Mouse (Mus musculus) lung, adult 2 months (tissue): ENCODE data around the gene Inhba.

Experiments used
- CTCF ChIP-seq: fragments of 200-500 bp; IDR thresholded peaks from 2 replicates; pipeline ENCODE4 v1.5.1; 2011; ENCODE audit warnings: mild to moderate bottlenecking, low read length, control low read depth; ENCODE audit not compliant: insufficient read depth
- POLR2A ChIP-seq: fragments of 200-500 bp; IDR thresholded peaks from 2 replicates; pipeline ENCODE4 v1.6.1; 2011; ENCODE audit warnings: low read depth, mild to moderate bottlenecking, control low read depth, low read length, borderline replicate concordance; ENCODE audit errors: extremely low read depth

GRCm38 (mm10) chr13:16069079-16069478 lies 57.4 kb downstream of the Inhba start:
- TF ChIP-seq POLR2A, result no peak
- TF ChIP-seq CTCF, result no peak
